Mouse (Mus musculus): ENCODE data around the gene Olfr287.

- TF ChIP-seq CTCF (IDR thresholded peaks at IDR 0.05; ENCODE audit: control insufficient read depth, insufficient read depth, low read length) (no peak), POLR2A (IDR thresholded peaks at IDR 0.05; ENCODE audit: borderline replicate concordance, control insufficient read depth, low read depth, low read length) (no peak)
These were observed 1.5 kb upstream of the Olfr287 start for GRCm38 (mm10) chr15:98222377-98222776.

All from bone marrow, adult 2 months (tissue).